Mouse (Mus musculus) layer of hippocampus, adult 2 months (tissue): Measurements from ENCODE around the gene Cers4. TPM values are rescaled to one million over a fixed set of nuclear protein-coding genes. Genes with fewer than 3 reads are reported as not detected.
A peak's percentile ranks its signal among the peaks of the same experiment; 100 is the strongest.

ENCODE experiments used
- DNase-seq, 2 experiments: peaks; one replicate each; pipeline ENCODE4 v3.0.0; 2022; ENCODE audit warnings: low spot score in 2 of 2
- H3K27ac ChIP-seq: fragments of 200-600 bp; 2 replicates; pipeline ENCODE4 v1.8.1; 2022
- H3K4me3 ChIP-seq: fragments of 200-600 bp; 2 replicates; pipeline ENCODE4 v1.8.1; 2022; ENCODE audit warnings: mild to moderate bottlenecking
- CTCF ChIP-seq: fragments of 200-600 bp; conservative IDR thresholded peaks from 2 replicates; pipeline ENCODE4 v1.8.1; 2022; ENCODE audit warnings: antibody characterized with exemption, mild to moderate bottlenecking, moderate library complexity
- long read RNA-seq, 2 experiments: library from polyadenylated mRNA; stranded (forward); transcript quantifications; one replicate each; pipeline ENCODE4 v2.0.0; 2021; ENCODE audit warnings: borderline mapping rate in 2 of 2
- total RNA-seq, 2 experiments: library from RNA; stranded (reverse); gene quantifications; 2 replicates each; pipeline ENCODE4 v1.2.3; 2021

Cers4 gene
- 10 to 100 TPM; 50.6 to 51.3 TPM for total RNA-seq
- long read RNA-seq, experiment 1, full-length matches to known transcripts = 12 of 19 reads
- long read RNA-seq, experiment 1, partial matches to known transcripts = 3 of 19 reads
- long read RNA-seq, experiment 1, other reads (novel, unspliced or antisense) = 4 of 19 reads
- long read RNA-seq, experiment 2, full-length matches to known transcripts = 19 of 31 reads
- long read RNA-seq, experiment 2, partial matches to known transcripts = 1 of 31 reads
- long read RNA-seq, experiment 2, other reads (novel, unspliced or antisense) = 11 of 31 reads

GRCm38 (mm10) chr8:4492851-4493685, at the start of gene Cers4:
Gene Cers4 (plus strand): TSS chr8:4493026.
- Histone ChIP-seq H3K4me3 (peak within 1 kb of the TSS; percentile 94), H3K27ac (peak within 1 kb of the TSS; percentile 95)
- TF ChIP-seq CTCF = no peak
- peak; percentile 80 to 85 for DNase-seq

DNA sequence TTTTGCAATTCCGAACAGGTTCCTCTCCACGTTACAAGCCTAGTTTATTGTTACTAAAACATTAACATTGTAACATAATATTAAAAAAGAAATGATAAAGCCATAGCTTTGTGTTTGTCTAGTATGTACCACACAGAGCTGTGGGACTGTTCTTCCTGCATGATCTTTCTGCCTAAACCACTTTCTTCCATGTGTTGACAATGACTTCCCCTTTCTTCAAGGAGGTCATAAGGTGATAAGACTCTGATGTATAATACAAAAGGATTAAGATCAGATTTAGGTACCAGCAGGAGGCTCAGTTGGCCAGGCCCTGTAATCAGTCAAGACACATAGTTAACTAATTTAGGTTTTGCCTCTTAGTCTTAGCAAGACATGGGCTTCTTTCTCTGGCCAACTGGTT, 34.7 kb upstream of the Cers4 start:
- Histone ChIP-seq H3K27ac (no peak overlapping the region), H3K4me3 (no peak overlapping the region)
- DNase-seq = no peak
- TF ChIP-seq CTCF = no peak

GRCm38 (mm10) chr8:4463061-4463460, 29.8 kb upstream of the Cers4 start:
- TF ChIP-seq CTCF = no peak
- DNase-seq = no peak
- Histone ChIP-seq H3K27ac (no peak overlapping the region), H3K4me3 (no peak overlapping the region)

GRCm38 (mm10) chr8:4474419-4475187, 18.2 kb upstream of the Cers4 start:
- Histone ChIP-seq H3K4me3 (no peak overlapping the region), H3K27ac (no peak overlapping the region)
- no peak for DNase-seq
- TF ChIP-seq CTCF = no peak

GRCm38 (mm10) chr8:4481154-4481553, 11.7 kb upstream of the Cers4 start:
- no peak overlapping the region for H3K4me3 ChIP-seq
- TF ChIP-seq CTCF = no peak
- H3K27ac ChIP-seq = no peak overlapping the region
- no peak for DNase-seq

- Histone ChIP-seq H3K4me3 (no peak overlapping the region), H3K27ac (no peak overlapping the region)
- no peak for TF ChIP-seq CTCF
- DNase-seq = no peak
Observed at GRCm38 (mm10) chr8:4481586-4481985, 11.2 kb upstream of the Cers4 start.

DNA sequence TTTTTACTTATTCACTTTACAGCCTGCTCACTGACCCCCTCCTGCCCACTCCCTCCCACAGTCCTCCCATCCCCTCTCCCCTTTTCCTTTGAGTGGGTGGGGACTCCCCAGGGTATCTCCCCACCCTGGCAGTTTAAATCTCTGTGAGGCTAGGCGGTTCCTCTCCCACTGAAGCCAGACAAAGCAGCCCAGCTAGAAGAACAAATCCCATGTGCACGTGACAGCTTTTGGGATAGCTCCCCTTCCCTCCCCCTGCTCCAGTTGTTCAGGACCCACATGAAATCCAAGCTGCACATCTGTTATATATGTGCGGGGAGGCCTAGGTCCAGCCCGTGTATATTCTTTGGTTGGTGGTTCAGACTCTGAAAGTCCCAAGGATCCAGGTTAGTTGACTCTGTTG, 10.3 kb upstream of the Cers4 start:
- no peak overlapping the region for H3K27ac ChIP-seq
- TF ChIP-seq CTCF = no peak

DNA sequence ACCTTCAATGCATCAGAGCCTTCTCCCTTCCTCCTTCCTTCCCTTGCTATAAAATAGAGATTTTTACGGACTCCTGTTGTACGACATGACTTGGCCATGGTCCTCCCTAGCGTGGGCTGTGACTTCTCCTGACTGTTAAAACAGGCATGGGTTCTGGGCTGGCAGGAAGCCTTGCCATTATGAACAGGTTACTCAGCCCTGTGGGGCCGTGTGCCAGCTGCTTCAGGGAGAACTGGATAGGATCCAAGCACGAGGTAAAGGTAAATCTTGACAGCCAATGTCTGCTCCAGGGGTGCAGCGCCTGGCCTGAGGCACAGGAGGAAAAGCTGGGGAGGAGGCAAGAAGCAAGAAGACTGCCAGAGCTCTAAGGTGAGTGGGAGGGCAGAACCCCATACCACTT, 9.5 kb upstream of the Cers4 start:
- DNase-seq = no peak
- Histone ChIP-seq H3K27ac (no peak overlapping the region), H3K4me3 (no peak overlapping the region)
- no peak for TF ChIP-seq CTCF

More for the DNA sequence above, 10.3 kb upstream of the Cers4 start:
- H3K4me3 ChIP-seq = no peak overlapping the region
- DNase-seq = no peak

- H3K4me3 ChIP-seq = peak overlapping the region; percentile 94
- peak; percentile 71 to 74 for DNase-seq
Observed at GRCm38 (mm10) chr8:4493686-4494440, 1.0 kb downstream of the Cers4 start.

GRCm38 (mm10) chr8:4495976-4496375, 3.1 kb downstream of the Cers4 start:
- no peak for TF ChIP-seq CTCF
- DNase-seq = no peak
- H3K4me3 ChIP-seq = peak overlapping the region; percentile 0; the same call in 1 of the 2 replicates
- no peak overlapping the region for H3K27ac ChIP-seq

More at GRCm38 (mm10) chr8:4493686-4494440, 1.0 kb downstream of the Cers4 start:
- H3K27ac ChIP-seq = peak overlapping the region; percentile 95
- TF ChIP-seq CTCF = 0 out of 2 replicates have a peak, but pooled peaks have one; percentile 11

GRCm38 (mm10) chr8:4497610-4498009, 4.8 kb downstream of the Cers4 start:
- Histone ChIP-seq H3K27ac (no peak overlapping the region), H3K4me3 (no peak overlapping the region)
- no peak for TF ChIP-seq CTCF
- no peak for DNase-seq

DNA sequence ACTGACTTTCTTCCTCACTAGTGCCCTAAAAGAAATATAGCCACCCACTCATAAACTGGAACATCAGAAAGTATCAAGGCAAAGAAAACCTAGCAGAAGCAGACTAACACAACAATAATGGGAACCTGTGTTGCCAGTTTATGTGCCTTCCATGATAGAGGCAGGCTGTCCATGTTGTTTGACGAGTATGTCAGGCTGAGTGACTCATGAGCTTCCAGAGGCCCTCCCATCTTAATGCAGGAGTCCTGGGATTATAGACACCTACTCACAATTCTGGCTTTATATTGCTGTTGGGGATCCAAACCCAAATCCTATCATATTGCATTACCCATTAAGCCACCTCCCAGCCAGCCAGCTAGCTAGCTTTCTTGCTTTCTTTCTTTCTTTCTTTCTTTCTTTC, 12.5 kb downstream of the Cers4 start:
- H3K27ac ChIP-seq = no peak overlapping the region
- no peak for TF ChIP-seq CTCF
- no peak overlapping the region for H3K4me3 ChIP-seq
- no peak for DNase-seq
